Mouse (Mus musculus): ENCODE data around the gene Wdr18. TPM values are rescaled to one million over a fixed set of nuclear protein-coding genes. Genes with fewer than 3 reads are reported as not detected.

The Wdr18 gene
- polyA plus RNA-seq (2014; fragmentation: Illumina TruSeq; extraction: RNeasy Lipid Tissue Mini Kit (QIAGEN cat#74804); ENCODE audit: low read depth, low replicate concordance) = 22.5 TPM

DNA sequence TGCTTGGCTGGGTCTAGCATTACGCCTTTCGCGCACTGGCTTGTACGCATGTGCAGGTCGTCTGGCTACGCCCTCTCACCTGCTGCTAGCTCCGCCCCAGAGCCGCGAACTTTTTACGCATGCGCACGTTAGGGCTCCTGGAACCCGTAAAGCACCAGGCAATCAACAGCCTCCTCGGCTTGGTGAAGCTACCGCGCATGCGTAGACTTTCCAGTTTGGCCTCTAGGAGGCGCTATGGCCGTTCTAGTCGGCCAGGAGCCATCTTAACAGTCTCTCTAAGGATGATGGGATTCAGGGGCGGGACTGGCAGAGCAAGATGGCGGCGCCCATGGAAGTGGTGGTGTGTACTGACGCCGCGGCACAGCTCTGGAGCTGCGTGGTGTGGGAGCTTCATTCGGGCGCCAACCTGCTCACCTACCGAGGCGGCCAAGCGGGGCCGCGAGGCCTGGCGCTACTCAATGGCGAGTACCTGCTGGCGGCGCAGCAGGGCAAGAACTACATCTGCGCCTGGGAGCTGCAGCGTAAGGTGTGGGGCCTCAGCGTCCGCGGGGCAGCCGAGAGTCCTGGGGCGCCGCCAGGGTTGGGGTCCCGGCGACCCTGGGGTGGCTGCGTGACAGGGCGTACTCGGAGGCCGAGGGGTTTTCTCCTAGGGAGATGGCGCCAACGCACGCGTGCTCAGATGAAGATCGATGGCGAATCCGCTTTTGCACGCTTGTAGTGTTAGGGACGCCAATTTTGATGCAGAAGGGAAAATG lies at the start of gene Wdr18:
TSS of gene Wdr18 (plus strand) at position 306 of the 755 bp plus-strand sequence.

GRCm38 (mm10) chr10:79910556-79910955 lies 49.4 kb upstream of the Wdr18 start, which contains the start of gene Gm26602:
Gene Gm26602 (plus strand): TSS chr10:79910856.

GRCm38 (mm10) chr10:79916808-79917531 lies 43.0 kb upstream of the Wdr18 start, which contains the start of gene Kiss1r:
Gene Kiss1r (plus strand): TSS chr10:79916971.

GRCm38 (mm10) chr10:79920958-79921535 lies 38.9 kb upstream of the Wdr18 start, which contains the start of gene R3hdm4:
Gene R3hdm4 (minus strand): TSS chr10:79921208.

DNA sequence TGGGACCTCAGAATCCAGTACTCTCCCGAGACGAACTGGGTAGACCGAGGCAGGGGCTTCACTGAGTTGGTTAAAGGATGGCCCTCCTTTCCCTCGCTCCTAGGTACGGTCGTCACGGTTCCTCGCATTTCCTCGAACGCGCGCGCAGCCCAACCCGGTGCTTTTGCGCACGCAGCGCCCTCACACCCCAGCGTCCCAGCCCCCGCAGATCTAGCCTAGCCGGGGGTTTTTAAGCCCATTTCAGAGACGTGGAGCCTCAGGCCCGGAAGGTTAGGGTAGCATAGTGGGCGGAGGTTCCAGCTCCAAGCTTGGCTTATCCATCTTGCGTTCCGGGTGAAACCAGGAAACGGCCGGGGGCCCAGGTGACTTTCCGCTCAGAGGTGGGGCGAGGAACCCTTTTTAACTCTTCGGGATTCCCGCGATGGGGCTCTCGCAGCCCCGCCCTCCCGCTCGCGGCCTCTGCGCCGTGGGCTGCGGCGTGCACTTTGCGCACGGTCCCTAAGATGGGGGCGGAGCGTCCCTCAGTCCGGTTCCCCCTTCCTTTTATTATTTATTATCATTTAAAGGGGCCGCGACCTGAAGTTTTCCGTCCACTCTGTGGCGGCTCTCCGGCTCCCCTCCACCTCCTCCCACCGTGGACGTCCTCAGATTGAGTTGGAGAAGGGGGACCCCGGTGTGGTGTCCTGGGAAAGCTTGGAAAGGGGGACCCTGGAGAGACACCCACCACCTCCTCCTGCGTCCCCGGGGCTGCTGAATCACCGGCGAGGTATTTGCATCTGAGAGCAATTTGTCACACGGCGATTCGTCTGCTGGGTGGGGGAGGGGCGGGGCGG lies 33.2 kb upstream of the Wdr18 start, which contains the start of gene Arid3a:
TSS of gene Arid3a (plus strand) at position 553 of the 833 bp plus-strand sequence.

GRCm38 (mm10) chr10:79970415-79971182 lies 10.6 kb downstream of the Wdr18 start, which contains the start of gene Grin3b:
Gene Grin3b (plus strand): TSS chr10:79970715.

GRCm38 (mm10) chr10:79984195-79984816 lies 24.4 kb downstream of the Wdr18 start, which contains the start of gene Tmem259:
Gene Tmem259 (minus strand): TSS chr10:79984330.

GRCm38 (mm10) chr10:79988506-79989271 lies 28.7 kb downstream of the Wdr18 start, which contains the start of gene Cnn2:
Gene Cnn2 (plus strand): TSS chr10:79988584.

GRCm38 (mm10) chr10:79996272-79997033 lies 36.5 kb downstream of the Wdr18 start, which contains the start of gene Abca7:
Gene Abca7 (plus strand): TSS chr10:79996494.

GRCm38 (mm10) chr10:80016511-80016910 lies 56.6 kb downstream of the Wdr18 start, which contains the start of gene Arhgap45:
Gene Arhgap45 (plus strand): TSS chr10:80016653.

Other genes starting within 250 kb of the Wdr18 start
- 0.37 TPM for gene Hcn2, start 243.5 kb upstream of the Wdr18 start, polyA plus RNA-seq (2014; fragmentation: Illumina TruSeq; extraction: RNeasy Lipid Tissue Mini Kit (QIAGEN cat#74804); ENCODE audit: low read depth, low replicate concordance)
- gene Polrmt, start 213.6 kb upstream of the Wdr18 start, polyA plus RNA-seq (2014; fragmentation: Illumina TruSeq; extraction: RNeasy Lipid Tissue Mini Kit (QIAGEN cat#74804); ENCODE audit: low read depth, low replicate concordance) = 24.5 TPM
- not detected for gene Fgf22, start 205.1 kb upstream of the Wdr18 start, polyA plus RNA-seq (2014; fragmentation: Illumina TruSeq; extraction: RNeasy Lipid Tissue Mini Kit (QIAGEN cat#74804); ENCODE audit: low read depth, low replicate concordance)
- gene Rnf126, start 193.2 kb upstream of the Wdr18 start, polyA plus RNA-seq (2014; fragmentation: Illumina TruSeq; extraction: RNeasy Lipid Tissue Mini Kit (QIAGEN cat#74804); ENCODE audit: low read depth, low replicate concordance) = 37.4 TPM
- gene Fstl3, start 182.9 kb upstream of the Wdr18 start, polyA plus RNA-seq (2014; fragmentation: Illumina TruSeq; extraction: RNeasy Lipid Tissue Mini Kit (QIAGEN cat#74804); ENCODE audit: low read depth, low replicate concordance) = 19.8 TPM
- gene Prss57, start 169.2 kb upstream of the Wdr18 start, polyA plus RNA-seq (2014; fragmentation: Illumina TruSeq; extraction: RNeasy Lipid Tissue Mini Kit (QIAGEN cat#74804); ENCODE audit: low read depth, low replicate concordance) = not detected
- gene Palm, start 166.6 kb upstream of the Wdr18 start, polyA plus RNA-seq (2014; fragmentation: Illumina TruSeq; extraction: RNeasy Lipid Tissue Mini Kit (QIAGEN cat#74804); ENCODE audit: low read depth, low replicate concordance) = 60.4 TPM
- 1.5 TPM for gene Misp, start 139.2 kb upstream of the Wdr18 start, polyA plus RNA-seq (2014; fragmentation: Illumina TruSeq; extraction: RNeasy Lipid Tissue Mini Kit (QIAGEN cat#74804); ENCODE audit: low read depth, low replicate concordance)
- 149 TPM for gene Ptbp1, start 105.7 kb upstream of the Wdr18 start, polyA plus RNA-seq (2014; fragmentation: Illumina TruSeq; extraction: RNeasy Lipid Tissue Mini Kit (QIAGEN cat#74804); ENCODE audit: low read depth, low replicate concordance)
- 14.3 TPM for gene Prtn3, start 85.7 kb upstream of the Wdr18 start, polyA plus RNA-seq (2014; fragmentation: Illumina TruSeq; extraction: RNeasy Lipid Tissue Mini Kit (QIAGEN cat#74804); ENCODE audit: low read depth, low replicate concordance)
- 7.2 TPM for gene Plppr3, start 85.5 kb upstream of the Wdr18 start, polyA plus RNA-seq (2014; fragmentation: Illumina TruSeq; extraction: RNeasy Lipid Tissue Mini Kit (QIAGEN cat#74804); ENCODE audit: low read depth, low replicate concordance)
- gene Elane, start 73.9 kb upstream of the Wdr18 start, polyA plus RNA-seq (2014; fragmentation: Illumina TruSeq; extraction: RNeasy Lipid Tissue Mini Kit (QIAGEN cat#74804); ENCODE audit: low read depth, low replicate concordance) = 0.67 TPM
- 6,422 TPM for gene Cfd, start 69.3 kb upstream of the Wdr18 start, polyA plus RNA-seq (2014; fragmentation: Illumina TruSeq; extraction: RNeasy Lipid Tissue Mini Kit (QIAGEN cat#74804); ENCODE audit: low read depth, low replicate concordance)
- 25.6 TPM for gene Med16, start 51.2 kb upstream of the Wdr18 start, polyA plus RNA-seq (2014; fragmentation: Illumina TruSeq; extraction: RNeasy Lipid Tissue Mini Kit (QIAGEN cat#74804); ENCODE audit: low read depth, low replicate concordance)
- not detected for gene Gm26602, start 49.3 kb upstream of the Wdr18 start, polyA plus RNA-seq (2014; fragmentation: Illumina TruSeq; extraction: RNeasy Lipid Tissue Mini Kit (QIAGEN cat#74804); ENCODE audit: low read depth, low replicate concordance)
- gene Kiss1r, start 43.2 kb upstream of the Wdr18 start, polyA plus RNA-seq (2014; fragmentation: Illumina TruSeq; extraction: RNeasy Lipid Tissue Mini Kit (QIAGEN cat#74804); ENCODE audit: low read depth, low replicate concordance) = 2.7 TPM
- 81.2 TPM for gene R3hdm4, start 38.9 kb upstream of the Wdr18 start, polyA plus RNA-seq (2014; fragmentation: Illumina TruSeq; extraction: RNeasy Lipid Tissue Mini Kit (QIAGEN cat#74804); ENCODE audit: low read depth, low replicate concordance)
- 4.9 TPM for gene Arid3a, start 33.1 kb upstream of the Wdr18 start, polyA plus RNA-seq (2014; fragmentation: Illumina TruSeq; extraction: RNeasy Lipid Tissue Mini Kit (QIAGEN cat#74804); ENCODE audit: low read depth, low replicate concordance)
- not detected for gene Grin3b, start 10.6 kb downstream of the Wdr18 start, polyA plus RNA-seq (2014; fragmentation: Illumina TruSeq; extraction: RNeasy Lipid Tissue Mini Kit (QIAGEN cat#74804); ENCODE audit: low read depth, low replicate concordance)
- 86.6 TPM for gene Tmem259, start 24.2 kb downstream of the Wdr18 start, polyA plus RNA-seq (2014; fragmentation: Illumina TruSeq; extraction: RNeasy Lipid Tissue Mini Kit (QIAGEN cat#74804); ENCODE audit: low read depth, low replicate concordance)
- 46.6 TPM for gene Cnn2, start 28.4 kb downstream of the Wdr18 start, polyA plus RNA-seq (2014; fragmentation: Illumina TruSeq; extraction: RNeasy Lipid Tissue Mini Kit (QIAGEN cat#74804); ENCODE audit: low read depth, low replicate concordance)
- gene Abca7, start 36.3 kb downstream of the Wdr18 start, polyA plus RNA-seq (2014; fragmentation: Illumina TruSeq; extraction: RNeasy Lipid Tissue Mini Kit (QIAGEN cat#74804); ENCODE audit: low read depth, low replicate concordance) = 3.8 TPM
- 13.2 TPM for gene Arhgap45, start 56.5 kb downstream of the Wdr18 start, polyA plus RNA-seq (2014; fragmentation: Illumina TruSeq; extraction: RNeasy Lipid Tissue Mini Kit (QIAGEN cat#74804); ENCODE audit: low read depth, low replicate concordance)
- gene Polr2e, start 79.6 kb downstream of the Wdr18 start, polyA plus RNA-seq (2014; fragmentation: Illumina TruSeq; extraction: RNeasy Lipid Tissue Mini Kit (QIAGEN cat#74804); ENCODE audit: low read depth, low replicate concordance) = 65.7 TPM
- gene Gpx4, start 87.0 kb downstream of the Wdr18 start, polyA plus RNA-seq (2014; fragmentation: Illumina TruSeq; extraction: RNeasy Lipid Tissue Mini Kit (QIAGEN cat#74804); ENCODE audit: low read depth, low replicate concordance) = 681 TPM
- 17.9 TPM for gene Sbno2, start 145.4 kb downstream of the Wdr18 start, polyA plus RNA-seq (2014; fragmentation: Illumina TruSeq; extraction: RNeasy Lipid Tissue Mini Kit (QIAGEN cat#74804); ENCODE audit: low read depth, low replicate concordance)
- gene Stk11, start 155.7 kb downstream of the Wdr18 start, polyA plus RNA-seq (2014; fragmentation: Illumina TruSeq; extraction: RNeasy Lipid Tissue Mini Kit (QIAGEN cat#74804); ENCODE audit: low read depth, low replicate concordance) = 82.1 TPM
- 268 TPM for gene Atp5d, start 178.5 kb downstream of the Wdr18 start, polyA plus RNA-seq (2014; fragmentation: Illumina TruSeq; extraction: RNeasy Lipid Tissue Mini Kit (QIAGEN cat#74804); ENCODE audit: low read depth, low replicate concordance)
- 29.3 TPM for gene Cbarp, start 180.7 kb downstream of the Wdr18 start, polyA plus RNA-seq (2014; fragmentation: Illumina TruSeq; extraction: RNeasy Lipid Tissue Mini Kit (QIAGEN cat#74804); ENCODE audit: low read depth, low replicate concordance)
- 28.1 TPM for gene Midn, start 188.1 kb downstream of the Wdr18 start, polyA plus RNA-seq (2014; fragmentation: Illumina TruSeq; extraction: RNeasy Lipid Tissue Mini Kit (QIAGEN cat#74804); ENCODE audit: low read depth, low replicate concordance)
- gene Cirbp, start 205.8 kb downstream of the Wdr18 start, polyA plus RNA-seq (2014; fragmentation: Illumina TruSeq; extraction: RNeasy Lipid Tissue Mini Kit (QIAGEN cat#74804); ENCODE audit: low read depth, low replicate concordance) = 219 TPM
- gene 1600002K03Rik, start 212.8 kb downstream of the Wdr18 start, polyA plus RNA-seq (2014; fragmentation: Illumina TruSeq; extraction: RNeasy Lipid Tissue Mini Kit (QIAGEN cat#74804); ENCODE audit: low read depth, low replicate concordance) = 19.9 TPM
- gene Efna2, start 219.3 kb downstream of the Wdr18 start, polyA plus RNA-seq (2014; fragmentation: Illumina TruSeq; extraction: RNeasy Lipid Tissue Mini Kit (QIAGEN cat#74804); ENCODE audit: low read depth, low replicate concordance) = 1.4 TPM

Data from adipose tissue, adult 10 weeks (tissue).